Mouse (Mus musculus): ENCODE data around the gene Lingo1. TPM values are rescaled to one million over a fixed set of nuclear protein-coding genes. Genes with fewer than 3 reads are reported as not detected.

The Lingo1 gene
- polyA plus RNA-seq, 1 experiment from 2014 or later = 1.9 TPM

GRCm38 (mm10) chr9:56652551-56652950 is 143.7 kb downstream of the Lingo1 start:
- WGBS = 57% methylated on average over 7 of the region's 7 CpGs

GRCm38 (mm10) chr9:56651586-56651985 is 144.7 kb downstream of the Lingo1 start:
- Histone ChIP-seq H3K9me3 (ENCODE audit: control insufficient read depth, low read length) (no peaks in the 10 kb centered on the region), H3K4me3 (ENCODE audit: control insufficient read depth in 1 of 2, insufficient read depth in 1 of 2, low read depth in 1 of 2, low read length in 2 of 2) (no peak overlapping the region), H3K4me2 (ENCODE audit: low read length) (no peak overlapping the region), H3K27me3 (ENCODE audit: control insufficient read depth, insufficient read depth, low read length) (no peaks in the 10 kb centered on the region; the same call in 1 of the 2 replicates), H3K36me3 (ENCODE audit: control insufficient read depth, insufficient read depth, low read length) (no peaks in the 10 kb centered on the region), H3K9ac (ENCODE audit: low read length) (no peak overlapping the region), H3K27ac (replicated peaks in 1 of 2; ENCODE audit: control insufficient read depth in 1 of 2, insufficient read depth in 1 of 2, low read depth in 2 of 2, low read length in 2 of 2) (no peak overlapping the region), H3K4me1 (ENCODE audit: control insufficient read depth in 2 of 2, insufficient read depth in 2 of 2, low read length in 2 of 2) (peaks cover 0 to 3% of the 10 kb centered on the region in 2 experiments; a peak in 1 of 4 replicates)
- no peak for ATAC-seq (ENCODE audit: insufficient number of reproducible peaks, insufficient read depth, low FRiP score, low read depth)
- WGBS = 36% methylated on average over 2 of the region's 2 CpGs

More at GRCm38 (mm10) chr9:56652551-56652950, 143.7 kb downstream of the Lingo1 start:
- no peak for ATAC-seq (ENCODE audit: insufficient number of reproducible peaks, insufficient read depth, low FRiP score, low read depth)
- no peaks in the 10 kb centered on the region; the same call in 1 of the 2 replicates for H3K27me3 ChIP-seq (ENCODE audit: control insufficient read depth, insufficient read depth, low read length)
- no peak overlapping the region for H3K27ac ChIP-seq (replicated peaks in 1 of 2; ENCODE audit: control insufficient read depth in 1 of 2, insufficient read depth in 1 of 2, low read depth in 2 of 2, low read length in 2 of 2)
- H3K4me1 ChIP-seq (ENCODE audit: control insufficient read depth in 2 of 2, insufficient read depth in 2 of 2, low read length in 2 of 2) = peaks cover 0 to 3% of the 10 kb centered on the region in 2 experiments; a peak in 1 of 4 replicates
- no peak overlapping the region for H3K4me2 ChIP-seq (ENCODE audit: low read length)
- H3K4me3 ChIP-seq (ENCODE audit: control insufficient read depth in 1 of 2, insufficient read depth in 1 of 2, low read depth in 1 of 2, low read length in 2 of 2) = no peak overlapping the region
- no peaks in the 10 kb centered on the region for H3K9me3 ChIP-seq (ENCODE audit: control insufficient read depth, low read length)
- no peaks in the 10 kb centered on the region for H3K36me3 ChIP-seq (ENCODE audit: control insufficient read depth, insufficient read depth, low read length)
- H3K9ac ChIP-seq (ENCODE audit: low read length) = no peak overlapping the region

DNA sequence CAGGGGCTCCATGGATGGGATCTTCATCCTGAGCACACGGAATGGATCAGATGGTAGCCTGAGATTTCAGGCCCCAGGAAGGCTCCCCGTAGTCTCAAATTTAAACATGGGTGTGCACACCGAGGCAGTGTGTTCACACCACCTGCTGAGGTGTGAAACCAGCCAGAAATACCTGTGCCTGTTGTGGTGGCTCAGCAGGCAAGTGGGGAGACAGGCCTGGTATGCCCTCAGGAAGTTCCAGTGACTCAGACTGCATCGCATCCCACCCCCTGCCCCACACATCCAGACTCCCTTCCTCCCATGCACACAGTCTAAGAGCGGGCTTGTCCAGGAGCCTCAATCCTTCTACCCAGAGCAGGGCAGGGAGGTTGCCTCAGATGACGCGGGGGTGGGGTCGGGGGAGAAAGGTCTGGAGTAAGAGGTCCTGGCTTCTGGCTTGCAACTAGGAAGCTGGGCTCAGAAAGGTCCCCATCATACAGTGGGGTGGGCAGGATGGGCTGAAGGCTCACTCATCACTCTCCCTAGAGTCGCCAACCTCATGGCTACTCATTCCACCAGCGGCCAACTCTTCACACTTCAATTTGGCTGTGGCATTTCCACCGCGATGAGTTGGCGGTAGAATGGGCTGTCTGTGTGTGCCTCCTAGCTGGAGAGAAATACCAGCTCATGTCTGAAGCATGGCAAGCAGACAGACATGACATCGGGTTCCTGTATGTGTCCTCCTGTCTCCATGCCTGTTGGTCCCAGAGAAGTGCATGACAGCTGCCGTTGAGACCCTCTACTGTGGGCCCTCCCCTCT is 149.8 kb downstream of the Lingo1 start:
- WGBS = 80% methylated on average over 15 of the region's 15 CpGs

DNA sequence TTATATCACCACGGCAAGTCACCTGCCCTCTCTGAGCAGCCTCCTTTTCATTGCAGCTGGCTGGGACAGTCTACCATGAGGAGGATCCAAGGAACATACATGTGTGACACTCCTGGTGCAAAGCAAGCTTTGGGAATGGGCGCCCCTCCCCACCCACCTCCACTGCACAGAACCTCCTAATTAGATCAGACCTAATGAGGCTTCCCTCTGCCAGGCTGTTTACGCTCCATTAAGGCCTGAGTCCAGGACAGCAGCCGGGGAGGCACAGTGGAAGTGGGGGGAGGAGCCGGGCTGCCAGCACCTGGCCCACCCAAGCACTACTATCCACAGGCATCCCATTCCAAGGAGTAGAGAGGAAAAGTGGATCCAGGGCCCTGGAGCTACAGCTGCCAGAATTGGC is 152.8 kb downstream of the Lingo1 start:
- H3K4me1 ChIP-seq (ENCODE audit: control insufficient read depth in 2 of 2, insufficient read depth in 2 of 2, low read length in 2 of 2) = no peaks in the 10 kb centered on the region
- ATAC-seq (ENCODE audit: insufficient number of reproducible peaks, insufficient read depth, low FRiP score, low read depth) = no peak
- no peak overlapping the region for H3K4me3 ChIP-seq (ENCODE audit: control insufficient read depth in 1 of 2, insufficient read depth in 1 of 2, low read depth in 1 of 2, low read length in 2 of 2)
- H3K27me3 ChIP-seq (ENCODE audit: control insufficient read depth, insufficient read depth, low read length) = peaks cover 13% of the 10 kb centered on the region
- 54% methylated on average over 5 of the region's 5 CpGs for WGBS
- no peaks in the 10 kb centered on the region for H3K9me3 ChIP-seq (ENCODE audit: control insufficient read depth, low read length)
- H3K27ac ChIP-seq (replicated peaks in 1 of 2; ENCODE audit: control insufficient read depth in 1 of 2, insufficient read depth in 1 of 2, low read depth in 2 of 2, low read length in 2 of 2) = no peak overlapping the region
- no peak overlapping the region for H3K4me2 ChIP-seq (ENCODE audit: low read length)
- H3K36me3 ChIP-seq (ENCODE audit: control insufficient read depth, insufficient read depth, low read length) = no peaks in the 10 kb centered on the region
- H3K9ac ChIP-seq (ENCODE audit: low read length) = no peak overlapping the region

More for the DNA sequence above, 149.8 kb downstream of the Lingo1 start:
- Histone ChIP-seq H3K9ac (ENCODE audit: low read length) (no peak overlapping the region), H3K36me3 (ENCODE audit: control insufficient read depth, insufficient read depth, low read length) (no peaks in the 10 kb centered on the region), H3K4me1 (ENCODE audit: control insufficient read depth in 2 of 2, insufficient read depth in 2 of 2, low read length in 2 of 2) (peaks cover 0 to 3% of the 10 kb centered on the region in 2 experiments; a peak in 1 of 4 replicates), H3K4me3 (ENCODE audit: control insufficient read depth in 1 of 2, insufficient read depth in 1 of 2, low read depth in 1 of 2, low read length in 2 of 2) (no peak overlapping the region), H3K4me2 (ENCODE audit: low read length) (no peak overlapping the region), H3K27ac (replicated peaks in 1 of 2; ENCODE audit: control insufficient read depth in 1 of 2, insufficient read depth in 1 of 2, low read depth in 2 of 2, low read length in 2 of 2) (no peak overlapping the region), H3K27me3 (ENCODE audit: control insufficient read depth, insufficient read depth, low read length) (0 out of 2 replicates have a peak, but pooled peaks cover 5% of the 10 kb centered on the region), H3K9me3 (ENCODE audit: control insufficient read depth, low read length) (no peaks in the 10 kb centered on the region)
- ATAC-seq (ENCODE audit: insufficient number of reproducible peaks, insufficient read depth, low FRiP score, low read depth) = no peak

DNA sequence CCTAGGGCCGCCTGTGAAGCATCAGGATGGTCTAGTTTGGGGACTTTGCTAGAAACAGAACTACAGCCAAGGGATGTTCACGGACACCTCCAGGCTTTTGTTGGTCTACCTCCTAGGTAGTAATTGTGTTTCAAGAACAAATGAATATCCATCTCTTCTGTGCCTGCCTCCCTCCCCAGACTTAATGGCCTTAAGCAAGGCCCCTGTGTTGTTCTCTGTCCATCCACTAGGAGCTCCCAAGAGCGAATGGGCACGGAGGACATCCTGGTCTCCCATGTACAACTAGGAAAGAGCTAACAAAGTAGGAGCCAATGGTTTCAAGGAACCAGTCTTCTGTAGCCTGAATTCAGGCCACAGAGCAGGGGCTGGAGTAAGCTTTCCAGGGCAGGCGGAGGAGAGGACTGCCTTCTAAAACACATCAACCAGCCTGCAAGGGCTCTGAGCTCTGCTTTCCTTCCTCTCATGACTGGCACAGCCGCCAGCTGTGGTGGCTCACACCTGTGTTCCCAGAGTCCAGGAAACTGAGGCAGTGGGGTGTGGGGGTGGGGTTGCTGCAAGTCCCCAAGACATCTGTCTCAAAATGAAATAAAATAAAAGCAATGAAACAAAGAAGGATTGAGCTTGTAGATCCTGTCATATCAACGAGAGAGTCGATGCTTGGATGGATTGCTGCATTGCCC is 157.9 kb downstream of the Lingo1 start:
- H3K27ac ChIP-seq (replicated peaks in 1 of 2; ENCODE audit: control insufficient read depth in 1 of 2, insufficient read depth in 1 of 2, low read depth in 2 of 2, low read length in 2 of 2) = no peak overlapping the region
- H3K9ac ChIP-seq (ENCODE audit: low read length) = no peak overlapping the region
- no peak overlapping the region for H3K4me2 ChIP-seq (ENCODE audit: low read length)
- H3K36me3 ChIP-seq (ENCODE audit: control insufficient read depth, insufficient read depth, low read length) = no peaks in the 10 kb centered on the region
- no peaks in the 10 kb centered on the region for H3K9me3 ChIP-seq (ENCODE audit: control insufficient read depth, low read length)
- no peak overlapping the region for H3K4me3 ChIP-seq (ENCODE audit: control insufficient read depth in 1 of 2, insufficient read depth in 1 of 2, low read depth in 1 of 2, low read length in 2 of 2)
- H3K4me1 ChIP-seq (ENCODE audit: control insufficient read depth in 2 of 2, insufficient read depth in 2 of 2, low read length in 2 of 2) = peaks cover 5 to 19% of the 10 kb centered on the region in 2 experiments
- ATAC-seq (ENCODE audit: insufficient number of reproducible peaks, insufficient read depth, low FRiP score, low read depth) = no peak
- peaks cover 56% of the 10 kb centered on the region for H3K27me3 ChIP-seq (ENCODE audit: control insufficient read depth, insufficient read depth, low read length)
- WGBS = 55% methylated on average over 8 of the region's 8 CpGs

GRCm38 (mm10) chr9:56637403-56637857 is 158.8 kb downstream of the Lingo1 start:
- H3K9ac ChIP-seq (ENCODE audit: low read length) = peak overlapping the region; percentile 30; the same call in 1 of the 2 replicates
- H3K4me3 ChIP-seq (ENCODE audit: control insufficient read depth in 1 of 2, insufficient read depth in 1 of 2, low read depth in 1 of 2, low read length in 2 of 2) = peak overlapping the region in 1 of 2 experiments; percentile 18; a peak in 1 of 4 replicates

GRCm38 (mm10) chr9:56636766-56637402 is 159.4 kb downstream of the Lingo1 start:
- Histone ChIP-seq H3K4me2 (ENCODE audit: low read length) (peak overlapping the region; percentile 52), H3K9me3 (ENCODE audit: control insufficient read depth, low read length) (no peaks in the 10 kb centered on the region), H3K9ac (ENCODE audit: low read length) (0 out of 2 replicates have a peak overlapping the region, but pooled peaks have one; percentile 30), H3K27ac (replicated peaks in 1 of 2; ENCODE audit: control insufficient read depth in 1 of 2, insufficient read depth in 1 of 2, low read depth in 2 of 2, low read length in 2 of 2) (no peak overlapping the region), H3K4me3 (ENCODE audit: control insufficient read depth in 1 of 2, insufficient read depth in 1 of 2, low read depth in 1 of 2, low read length in 2 of 2) (no peak overlapping the region), H3K4me1 (ENCODE audit: control insufficient read depth in 2 of 2, insufficient read depth in 2 of 2, low read length in 2 of 2) (peaks cover 5 to 19% of the 10 kb centered on the region in 2 experiments), H3K36me3 (ENCODE audit: control insufficient read depth, insufficient read depth, low read length) (no peaks in the 10 kb centered on the region), H3K27me3 (ENCODE audit: control insufficient read depth, insufficient read depth, low read length) (peaks cover 63% of the 10 kb centered on the region)
- WGBS = 44% methylated on average over 11 of the region's 11 CpGs
- no peak for ATAC-seq (ENCODE audit: insufficient number of reproducible peaks, insufficient read depth, low FRiP score, low read depth)

More at GRCm38 (mm10) chr9:56637403-56637857, 158.8 kb downstream of the Lingo1 start:
- peaks cover 61% of the 10 kb centered on the region for H3K27me3 ChIP-seq (ENCODE audit: control insufficient read depth, insufficient read depth, low read length)
- H3K9me3 ChIP-seq (ENCODE audit: control insufficient read depth, low read length) = no peaks in the 10 kb centered on the region
- ATAC-seq (ENCODE audit: insufficient number of reproducible peaks, insufficient read depth, low FRiP score, low read depth) = no peak
- 2% methylated on average over 26 of the region's 29 CpGs for WGBS
- peaks cover 5 to 19% of the 10 kb centered on the region in 2 experiments for H3K4me1 ChIP-seq (ENCODE audit: control insufficient read depth in 2 of 2, insufficient read depth in 2 of 2, low read length in 2 of 2)
- H3K27ac ChIP-seq (replicated peaks in 1 of 2; ENCODE audit: control insufficient read depth in 1 of 2, insufficient read depth in 1 of 2, low read depth in 2 of 2, low read length in 2 of 2) = no peak overlapping the region
- H3K36me3 ChIP-seq (ENCODE audit: control insufficient read depth, insufficient read depth, low read length) = no peaks in the 10 kb centered on the region
- H3K4me2 ChIP-seq (ENCODE audit: low read length) = peak overlapping the region; percentile 52
